Mouse (Mus musculus) testis, adult 2 months (tissue): Measurements from ENCODE around the gene Ell.

Source experiments
- CTCF ChIP-seq: fragments of 200-500 bp; IDR thresholded peaks from 2 replicates; pipeline ENCODE4 v1.5.1; 2012; ENCODE audit warnings: low read depth, mild to moderate bottlenecking, inconsistent platforms, low read length, moderate library complexity; ENCODE audit not compliant: control insufficient read depth, insufficient read depth, insufficient replicate concordance
- POLR2A ChIP-seq: fragments of 200-500 bp; IDR thresholded peaks from 2 replicates; pipeline ENCODE4 v1.6.1; 2012; ENCODE audit warnings: low read depth, mild to moderate bottlenecking, inconsistent platforms, low read length, moderate library complexity; ENCODE audit not compliant: control insufficient read depth

DNA sequence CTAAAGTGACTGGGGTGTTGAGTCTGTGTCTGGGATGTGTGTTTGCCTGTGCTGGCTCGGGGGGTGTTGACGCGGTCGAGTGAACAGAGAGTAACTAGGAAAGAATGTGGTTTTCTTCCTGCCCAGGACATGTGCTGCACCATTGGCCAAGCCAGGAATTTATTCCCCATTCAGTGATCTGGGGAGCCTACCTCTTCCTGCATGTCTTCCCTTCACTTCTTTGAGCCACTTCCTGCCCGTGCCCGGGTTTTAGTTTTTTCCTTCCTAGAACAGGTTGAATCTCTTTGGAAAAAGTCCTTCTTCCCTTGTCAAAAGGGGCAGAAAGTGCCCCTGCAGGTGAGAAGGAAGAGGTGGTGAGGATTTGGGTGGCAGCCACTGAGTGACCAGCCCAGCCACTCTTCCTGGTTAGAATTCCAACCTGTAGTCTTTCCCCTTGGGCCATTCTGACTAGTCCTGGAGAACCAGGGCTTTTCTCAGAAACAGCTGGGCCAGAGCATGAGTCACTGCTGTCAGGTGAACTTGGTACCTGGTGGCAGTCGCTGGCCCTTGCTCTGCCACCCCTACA lies 1.3 kb downstream of the Ell start:
- TF ChIP-seq CTCF (no peak), POLR2A (no peak)
